Mouse (Mus musculus): ENCODE data around the gene Sowahb.

GRCm38 (mm10) chr5:93077661-93078323 lies 33.0 kb upstream of the Sowahb start:
- TF ChIP-seq TAL1 (IDR thresholded peaks at IDR 0.05; ENCODE audit: low read length) (no peak), GATA1 (IDR thresholded peaks at IDR 0.05; ENCODE audit: low read length) (no peak)

Measured in erythroblast, embryonic 14.5 days (primary cell).